Mouse (Mus musculus) myocyte (in vitro differentiated cells): ENCODE measurements around the gene Zc3h7b.

ENCODE experiments used
- CEBPB ChIP-seq: IDR thresholded peaks from 2 replicates; pipeline ENCODE4 v1.6.1; 2011; ENCODE audit warnings: mild to moderate bottlenecking, moderate library complexity; ENCODE audit not compliant: poor library complexity, insufficient read depth, severe bottlenecking
- E2F4 ChIP-seq: IDR thresholded peaks from one replicate; pipeline ENCODE4 v1.6.1; 2011; ENCODE audit warnings: mild to moderate bottlenecking, control low read depth, moderate library complexity; ENCODE audit not compliant: insufficient read depth
- MAX ChIP-seq: IDR thresholded peaks from one replicate; pipeline ENCODE4 v1.6.1; 2011; ENCODE audit warnings: low read depth, mild to moderate bottlenecking, control low read depth
- MYOD1 ChIP-seq, 3 experiments: IDR thresholded peaks; one replicate each; pipeline ENCODE4 v1.6.1; 2011; ENCODE audit warnings: control low read depth in 2 of 3, low read depth in 2 of 3, mild to moderate bottlenecking in 2 of 3, moderate library complexity in 1 of 3; ENCODE audit not compliant: insufficient read length in 2 of 3, control insufficient read depth in 1 of 3
- MYOG ChIP-seq, 3 experiments: IDR thresholded peaks; one replicate each; pipeline ENCODE4 v1.6.1; 2011; ENCODE audit warnings: control low read depth in 2 of 3, low read depth in 2 of 3, mild to moderate bottlenecking in 2 of 3; ENCODE audit not compliant: insufficient read length in 2 of 3, control insufficient read depth in 1 of 3, insufficient read depth in 1 of 3
- POLR2A ChIP-seq: IDR thresholded peaks from one replicate; pipeline ENCODE4 v1.6.1; 2011; ENCODE audit warnings: low read depth, mild to moderate bottlenecking, control low read depth, moderate library complexity; ENCODE audit not compliant: insufficient read length
- POLR2AphosphoS2 ChIP-seq: IDR thresholded peaks from one replicate; pipeline ENCODE4 v1.6.1; 2011; ENCODE audit warnings: low read depth, control low read depth; ENCODE audit not compliant: insufficient read length
- REST ChIP-seq: IDR thresholded peaks from one replicate; pipeline ENCODE4 v1.6.1; 2011; ENCODE audit warnings: mild to moderate bottlenecking, control low read depth, moderate library complexity; ENCODE audit not compliant: insufficient read depth, insufficient read length
- SRF ChIP-seq: IDR thresholded peaks from one replicate; pipeline ENCODE4 v1.6.1; 2011; ENCODE audit warnings: low read depth; ENCODE audit not compliant: control insufficient read depth, insufficient read length
- TCF12 ChIP-seq: IDR thresholded peaks from one replicate; pipeline ENCODE4 v1.6.1; 2011; ENCODE audit warnings: mild to moderate bottlenecking, control low read depth; ENCODE audit not compliant: poor library complexity, insufficient read depth, severe bottlenecking
- TCF3 ChIP-seq: IDR thresholded peaks from one replicate; pipeline ENCODE4 v1.6.1; 2011; ENCODE audit warnings: low read depth, control low read depth; ENCODE audit not compliant: insufficient read length
- USF1 ChIP-seq: IDR thresholded peaks from one replicate; pipeline ENCODE4 v1.6.1; 2011; ENCODE audit warnings: low read depth, mild to moderate bottlenecking, control low read depth, moderate library complexity

DNA sequence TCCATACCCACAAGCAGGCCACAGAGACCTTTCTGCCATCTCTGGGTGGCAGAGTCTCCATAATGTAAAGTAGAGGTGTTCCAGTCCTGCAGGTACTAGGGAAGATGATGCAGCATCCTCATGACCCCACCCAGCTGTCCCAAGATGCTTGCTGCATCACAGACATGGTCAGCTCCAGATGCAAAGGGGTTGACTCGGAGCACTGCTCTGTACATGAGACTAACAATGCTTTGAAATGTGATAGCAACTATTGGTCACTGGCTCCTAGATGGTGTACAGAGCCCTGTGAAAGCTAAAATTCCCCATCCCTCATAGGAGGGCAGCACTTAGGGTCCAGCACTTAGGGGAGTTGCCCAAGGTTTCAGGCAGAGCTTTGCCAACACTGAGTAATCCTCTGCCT is 59.3 kb downstream of the Zc3h7b start:
- TF ChIP-seq USF1 = no peak
- no peak for TF ChIP-seq E2F4
- no peak for TF ChIP-seq POLR2A
- no peak for TF ChIP-seq TCF12
- TF ChIP-seq TCF3 = no peak
- no peak for TF ChIP-seq POLR2AphosphoS2
- no peak for TF ChIP-seq MAX
- TF ChIP-seq MYOG (IDR thresholded peaks at IDR 0.05; ENCODE audit: control insufficient read depth in 1 of 3, insufficient read depth in 1 of 3, insufficient read length in 2 of 3, low read depth in 2 of 3) = no peak
- no peak for TF ChIP-seq REST
- TF ChIP-seq CEBPB = no peak
- no peak for TF ChIP-seq SRF
- no peak for TF ChIP-seq MYOD1 (IDR thresholded peaks at IDR 0.05; ENCODE audit: control insufficient read depth in 1 of 3, insufficient read length in 2 of 3, low read depth in 2 of 3)
